Mouse (Mus musculus): ENCODE measurements around the gene Pcnp.
"Not testable (repeated sequence)": the region's sequence is repeated elsewhere in the genome, so short reads cannot be mapped to it uniquely, and the experiment has no call there.

Gene Pcnp

GRCm38 (mm10) chr16:56029661-56030082 is at the start of gene Pcnp:
Pcnp (minus strand) TSS chr16:56029739.
- peak; percentile 99 for DNase-seq

- no peak for DNase-seq
Observed at GRCm38 (mm10) chr16:56076121-56076869, 46.8 kb upstream of the Pcnp start.

GRCm38 (mm10) chr16:56075222-56076111 is 45.9 kb upstream of the Pcnp start:
- peak; percentile 81 for DNase-seq

- DNase-seq, result no peak
Observed at GRCm38 (mm10) chr16:56074565-56074964, 45.0 kb upstream of the Pcnp start.

- DNase-seq, result no peak
Observed at GRCm38 (mm10) chr16:56074122-56074521, 44.6 kb upstream of the Pcnp start.

GRCm38 (mm10) chr16:56073150-56073549 is 43.6 kb upstream of the Pcnp start:
- not testable (repeated sequence) for DNase-seq

GRCm38 (mm10) chr16:56072533-56072932 is 43.0 kb upstream of the Pcnp start:
- no peak for DNase-seq

- no peak for DNase-seq
Observed at GRCm38 (mm10) chr16:56071317-56072232, 42.0 kb upstream of the Pcnp start.

GRCm38 (mm10) chr16:56068523-56069070 is 39.1 kb upstream of the Pcnp start:
- DNase-seq, result no peak

- no peak for DNase-seq
Observed at GRCm38 (mm10) chr16:56066113-56066512, 36.6 kb upstream of the Pcnp start.

GRCm38 (mm10) chr16:56064334-56064990 is 34.9 kb upstream of the Pcnp start:
- peak; percentile 73 for DNase-seq

- no peak for DNase-seq
Observed at GRCm38 (mm10) chr16:56062981-56063380, 33.4 kb upstream of the Pcnp start.

GRCm38 (mm10) chr16:56061995-56062594 is 32.6 kb upstream of the Pcnp start:
- no peak for DNase-seq

- no peak for DNase-seq
Observed at GRCm38 (mm10) chr16:56058151-56058550, 28.6 kb upstream of the Pcnp start.

- DNase-seq, result no peak
Observed at GRCm38 (mm10) chr16:56056944-56057590, 27.5 kb upstream of the Pcnp start.

- DNase-seq, result no peak
Observed at GRCm38 (mm10) chr16:56055911-56056310, 26.4 kb upstream of the Pcnp start.

- DNase-seq, result not testable (repeated sequence)
Observed at GRCm38 (mm10) chr16:56048038-56048437, 18.5 kb upstream of the Pcnp start, which contains the start of gene Senp7. Senp7 (plus strand) TSS chr16:56048338.

GRCm38 (mm10) chr16:56038090-56038489 is 8.6 kb upstream of the Pcnp start:
- DNase-seq, result no peak

- DNase-seq, result peak; percentile 94
Observed at GRCm38 (mm10) chr16:56037138-56038010, 7.8 kb upstream of the Pcnp start, which contains the start of gene Trmt10c. Trmt10c (minus strand) TSS chr16:56037819.

- no peak for DNase-seq
Observed at GRCm38 (mm10) chr16:56036501-56036900, 7.0 kb upstream of the Pcnp start.

Data from right cerebral cortex, adult 18-20 months (tissue).